Mouse (Mus musculus) testis, adult 10 weeks (tissue): ENCODE measurements around the gene Msmo1. TPM values are rescaled to one million over a fixed set of nuclear protein-coding genes. Genes with fewer than 3 reads are reported as not detected.

Experiments used
- polyA plus RNA-seq: library from polyadenylated mRNA; stranded (reverse); fragments of 350-450 nt; fragmentation: Illumina TruSeq; extraction: RNeasy Lipid Tissue Mini Kit (QIAGEN cat#74804); gene quantifications from one replicate; pipeline ENCODE4 v1.2.3, GENCODE M21; 2014; ENCODE audit warnings: low read depth, low replicate concordance

The Msmo1 gene
- polyA plus RNA-seq = 40.7 TPM

DNA sequence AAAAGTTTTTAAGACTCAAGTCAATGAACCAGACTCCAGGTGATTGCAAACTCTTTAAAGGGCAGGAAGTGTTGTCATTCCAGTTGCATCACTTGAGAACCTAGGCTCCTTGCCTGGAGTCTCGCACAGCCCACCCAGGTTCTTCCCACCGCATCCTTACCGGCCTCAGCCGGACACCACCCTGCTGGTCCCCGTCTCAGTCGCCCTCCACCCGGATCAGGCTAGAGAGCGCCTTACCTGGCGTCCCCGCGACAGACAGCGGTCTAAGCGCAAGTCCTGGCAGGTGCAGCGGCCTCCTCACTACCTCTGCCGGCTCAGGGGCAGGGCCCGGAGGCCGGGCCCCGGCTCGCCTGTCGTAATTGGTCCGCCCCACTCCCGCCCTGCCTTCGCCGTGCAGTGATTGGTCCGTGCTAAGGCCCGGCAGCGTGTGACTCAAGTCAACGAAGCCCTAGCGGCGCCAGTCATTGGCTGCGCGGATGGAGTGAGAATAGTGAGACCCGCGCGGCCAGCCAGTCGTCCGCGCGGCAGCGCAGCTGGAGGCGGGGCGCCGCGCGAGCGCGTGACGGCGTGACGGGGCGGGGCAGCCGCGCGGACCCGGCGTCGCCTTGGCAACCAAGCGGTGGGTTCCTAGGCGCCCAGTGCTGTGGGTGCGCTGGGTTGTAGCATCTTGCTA, at the start of gene Msmo1:
Gene Msmo1 (minus strand): TSS at position 522 of the 673 bp plus-strand sequence.

DNA sequence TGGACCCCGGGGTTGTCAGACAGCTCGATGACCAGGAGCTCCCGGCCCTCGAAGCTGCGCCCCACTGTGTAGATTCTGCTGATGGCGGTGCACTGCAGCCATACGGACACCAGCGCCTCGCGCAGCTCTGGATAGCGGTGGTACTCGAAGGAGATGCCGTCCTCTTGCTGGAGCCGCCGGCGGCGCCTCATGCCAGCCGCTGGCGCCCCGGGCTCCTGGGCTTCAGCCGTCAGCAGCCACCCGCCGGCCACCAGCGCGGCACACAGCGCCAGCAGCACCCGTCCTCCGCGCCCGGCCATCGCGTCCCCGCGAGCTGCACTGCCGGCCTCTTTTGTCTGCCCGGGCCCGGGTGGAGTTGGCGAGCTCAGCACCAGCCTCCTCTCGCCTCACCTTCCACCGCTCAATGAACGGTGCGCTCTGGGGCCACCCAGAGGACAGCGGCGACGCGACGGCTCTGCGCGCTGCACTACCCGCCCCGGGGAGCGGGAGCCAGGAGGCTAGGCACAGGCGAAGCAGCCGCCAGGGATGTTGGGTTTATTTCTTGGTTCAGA, 40.9 kb downstream of the Msmo1 start, which contains the start of gene Cpe:
Gene Cpe (minus strand): TSS at position 404 of the 551 bp plus-strand sequence.

Other genes with a start within 250 kb of the Msmo1 start
- 261 TPM for gene Cpe, start 40.7 kb downstream of the Msmo1 start, polyA plus RNA-seq
- 3.2 TPM for gene Klhl2, start 116.2 kb upstream of the Msmo1 start, polyA plus RNA-seq
- gene Tmem192, start 213.4 kb upstream of the Msmo1 start, polyA plus RNA-seq = 9.9 TPM